Mouse (Mus musculus): Measurements from ENCODE around the gene Cdc25b. TPM values are rescaled to one million over a fixed set of nuclear protein-coding genes. Genes with fewer than 3 reads are reported as not detected.

Cdc25b gene
- polyA plus RNA-seq, 1 experiment from 2014 or later, result 26.9 TPM

DNA sequence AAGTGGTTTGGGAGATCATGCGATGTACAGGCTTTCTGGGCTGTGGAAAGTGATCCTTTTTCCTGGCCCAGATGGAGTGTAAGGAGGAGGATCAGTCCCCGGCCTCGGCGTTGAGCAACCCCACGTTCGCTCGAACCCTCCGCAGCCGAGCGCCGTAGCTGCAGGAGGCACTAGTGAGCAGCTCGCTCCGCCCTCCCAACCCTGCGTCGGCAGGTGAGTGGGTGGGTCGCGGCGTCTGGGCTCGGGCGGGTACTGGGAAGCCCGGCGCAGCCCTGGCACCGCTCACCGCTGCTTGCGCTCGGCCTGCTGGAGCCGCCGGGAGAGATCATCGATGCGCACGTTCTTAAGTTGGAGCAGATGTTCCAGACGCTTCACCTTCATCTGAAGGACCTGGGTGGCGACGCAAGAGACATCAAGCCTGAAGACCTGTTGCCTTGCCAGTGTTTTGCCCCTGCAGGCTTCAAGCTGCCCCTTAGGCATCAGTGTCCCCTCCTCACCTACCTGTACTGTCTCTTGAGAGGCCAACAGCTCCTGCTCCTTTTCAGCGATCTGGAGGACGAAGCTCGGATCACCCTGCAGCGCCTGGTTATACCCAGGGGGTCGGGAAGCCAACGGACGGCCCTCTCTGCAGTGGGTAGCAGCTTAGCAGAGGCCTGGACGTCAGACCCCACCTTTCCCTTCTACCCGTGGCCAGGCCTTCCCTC is 15.2 kb upstream of the Cdc25b start:
- WGBS, result 14% methylated on average over 43 of the region's 43 CpGs
- no peak overlapping the region for H3K27ac ChIP-seq
- DNase-seq (ENCODE audit: low spot score) (no peak), ATAC-seq (ENCODE audit: low FRiP score) (no peak)
- H3K27me3 ChIP-seq (ENCODE audit: control insufficient read depth, insufficient read depth, low read length), result peaks cover 33% of the 10 kb centered on the region
- H3K9ac ChIP-seq, result peak overlapping the region; percentile 35; the same call in 1 of the 2 replicates
- H3K4me1 ChIP-seq (replicated peaks; ENCODE audit: control insufficient read depth, insufficient read depth, low read length), result peaks cover 24% of the 10 kb centered on the region
- H3K9me3 ChIP-seq (ENCODE audit: control insufficient read depth, low read length), result no peaks in the 10 kb centered on the region
- peak overlapping the region; percentile 12; the same call in 1 of the 2 replicates for H3K4me3 ChIP-seq (replicated peaks; ENCODE audit: low read length)
- H3K36me3 ChIP-seq (replicated peaks; ENCODE audit: control insufficient read depth, insufficient read depth), result peaks cover 22% of the 10 kb centered on the region
- peak overlapping the region; percentile 34 for H3K4me2 ChIP-seq (replicated peaks)

DNA sequence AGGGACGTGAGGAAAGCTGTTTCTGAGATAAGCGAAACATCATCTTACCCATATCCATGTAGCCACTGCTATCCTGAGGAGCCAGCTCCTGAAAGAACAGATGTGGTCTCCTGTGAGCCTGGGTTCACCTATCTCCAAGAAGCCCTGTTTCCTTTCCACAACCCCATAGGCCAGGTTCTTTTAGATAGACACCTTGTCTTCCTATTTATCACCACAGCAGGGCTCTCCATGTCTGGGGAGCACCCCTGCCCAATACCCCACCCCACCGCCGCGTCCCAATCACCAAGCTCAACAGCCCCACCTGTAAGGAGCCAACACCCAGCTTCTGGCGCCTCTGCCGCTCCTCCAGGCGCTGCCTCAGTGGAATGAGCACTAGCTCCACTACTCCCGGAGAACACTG is 14.4 kb upstream of the Cdc25b start:
- Histone ChIP-seq H3K36me3 (replicated peaks; ENCODE audit: control insufficient read depth, insufficient read depth) (peaks cover 25% of the 10 kb centered on the region), H3K4me3 (replicated peaks; ENCODE audit: low read length) (no peak overlapping the region), H3K4me1 (replicated peaks; ENCODE audit: control insufficient read depth, insufficient read depth, low read length) (peaks cover 31% of the 10 kb centered on the region), H3K4me2 (replicated peaks) (no peak overlapping the region), H3K9ac (no peak overlapping the region), H3K27ac (no peak overlapping the region), H3K9me3 (ENCODE audit: control insufficient read depth, low read length) (no peaks in the 10 kb centered on the region), H3K27me3 (ENCODE audit: control insufficient read depth, insufficient read depth, low read length) (peaks cover 33% of the 10 kb centered on the region)
- ATAC-seq (ENCODE audit: low FRiP score) (no peak), DNase-seq (ENCODE audit: low spot score) (no peak)
- 52% methylated on average over 9 of the region's 9 CpGs for WGBS

DNA sequence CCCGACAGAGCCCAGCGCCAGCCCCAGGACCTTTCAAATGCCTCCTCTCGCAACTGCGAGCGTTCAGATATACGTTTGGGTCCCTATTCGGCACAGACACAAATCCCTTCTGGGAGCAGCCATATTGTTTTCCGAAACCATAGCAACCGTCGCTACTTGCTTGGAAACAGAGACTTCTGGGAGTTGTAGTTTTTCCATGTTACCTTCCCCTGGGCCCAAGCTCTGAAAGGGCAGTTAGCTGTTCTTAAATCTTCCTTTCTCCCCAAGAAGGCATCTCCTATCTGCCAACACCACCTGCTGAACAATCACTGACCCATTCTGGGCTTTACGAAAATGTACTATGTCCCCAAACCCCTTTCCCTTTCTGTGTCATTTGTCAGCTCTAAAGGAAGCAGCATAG is 12.0 kb upstream of the Cdc25b start:
- Histone ChIP-seq H3K27ac (no peak overlapping the region), H3K4me3 (replicated peaks; ENCODE audit: low read length) (peak overlapping the region; percentile 36), H3K9ac (peak overlapping the region; percentile 49), H3K9me3 (ENCODE audit: control insufficient read depth, low read length) (no peaks in the 10 kb centered on the region), H3K4me1 (replicated peaks; ENCODE audit: control insufficient read depth, insufficient read depth, low read length) (peaks cover 49% of the 10 kb centered on the region), H3K36me3 (replicated peaks; ENCODE audit: control insufficient read depth, insufficient read depth) (peaks cover 26% of the 10 kb centered on the region), H3K4me2 (replicated peaks) (peak overlapping the region; percentile 91), H3K27me3 (ENCODE audit: control insufficient read depth, insufficient read depth, low read length) (peaks cover 33% of the 10 kb centered on the region)
- 4% methylated on average over 11 of the region's 11 CpGs for WGBS
- DNase-seq (ENCODE audit: low spot score) (peak; percentile 89), ATAC-seq (ENCODE audit: low FRiP score) (peak; percentile 51)

DNA sequence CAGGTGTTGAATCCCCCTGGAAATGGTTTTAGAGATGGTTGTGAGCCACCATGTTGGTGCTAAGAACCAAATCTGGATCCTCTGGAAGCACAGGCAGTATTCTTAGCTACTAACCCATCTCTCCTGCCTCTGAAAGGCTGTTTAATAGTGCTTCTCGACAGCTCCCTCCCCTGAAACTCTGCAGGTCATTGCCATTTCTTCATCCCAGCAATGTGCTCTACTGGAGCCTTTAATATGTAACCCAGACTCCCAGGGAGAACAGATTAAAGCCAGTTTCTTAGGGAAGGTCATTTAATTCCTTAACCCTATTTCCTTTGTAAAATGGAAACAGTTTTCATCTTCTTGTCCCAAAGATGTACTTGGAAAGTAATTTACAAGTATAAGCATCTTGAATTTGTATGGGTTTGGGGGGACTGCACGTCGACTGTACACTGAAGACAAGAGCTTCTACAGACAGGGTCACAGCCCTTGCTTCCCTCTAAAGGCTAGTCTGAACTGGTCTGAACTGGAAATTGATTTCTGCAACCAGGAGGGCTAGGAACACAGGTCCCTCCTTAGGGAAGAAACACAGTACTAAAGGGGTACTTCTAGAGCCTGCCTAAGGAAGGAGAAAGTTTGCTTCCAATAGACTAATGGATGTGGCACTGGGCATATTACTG is 11.3 kb upstream of the Cdc25b start:
- no peak overlapping the region for H3K9ac ChIP-seq
- peaks cover 31% of the 10 kb centered on the region for H3K27me3 ChIP-seq (ENCODE audit: control insufficient read depth, insufficient read depth, low read length)
- H3K36me3 ChIP-seq (replicated peaks; ENCODE audit: control insufficient read depth, insufficient read depth), result peaks cover 26% of the 10 kb centered on the region
- H3K4me1 ChIP-seq (replicated peaks; ENCODE audit: control insufficient read depth, insufficient read depth, low read length), result peaks cover 49% of the 10 kb centered on the region
- H3K9me3 ChIP-seq (ENCODE audit: control insufficient read depth, low read length), result no peaks in the 10 kb centered on the region
- H3K4me3 ChIP-seq (replicated peaks; ENCODE audit: low read length), result no peak overlapping the region
- DNase-seq (ENCODE audit: low spot score) (no peak), ATAC-seq (ENCODE audit: low FRiP score) (no peak)
- H3K27ac ChIP-seq, result no peak overlapping the region
- WGBS, result 71% methylated on average over 3 of the region's 3 CpGs
- H3K4me2 ChIP-seq (replicated peaks), result no peak overlapping the region

DNA sequence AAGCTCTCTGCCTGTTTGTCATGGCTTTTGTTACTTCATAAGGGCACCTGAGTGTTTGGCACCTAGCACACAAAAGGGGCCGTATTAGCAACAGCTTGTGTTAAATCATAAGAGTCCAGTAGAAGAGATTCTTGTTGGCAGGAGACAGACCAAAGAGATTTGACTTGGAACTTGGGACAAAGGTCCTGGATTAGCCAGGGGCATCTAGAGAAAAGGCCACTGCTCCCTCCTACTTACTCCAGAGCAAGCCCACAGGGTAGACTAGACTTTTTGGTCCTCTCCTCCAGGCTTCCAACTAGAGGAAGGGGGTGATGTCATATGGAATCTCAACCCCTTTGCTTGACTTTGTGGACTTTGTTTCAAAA is 10.8 kb upstream of the Cdc25b start:
- no peak overlapping the region for H3K27ac ChIP-seq
- no peak overlapping the region for H3K4me3 ChIP-seq (replicated peaks; ENCODE audit: low read length)
- ATAC-seq (ENCODE audit: low FRiP score), result no peak
- 92% methylated on average over 1 of the region's 1 CpGs for WGBS
- H3K9me3 ChIP-seq (ENCODE audit: control insufficient read depth, low read length), result no peaks in the 10 kb centered on the region
- H3K27me3 ChIP-seq (ENCODE audit: control insufficient read depth, insufficient read depth, low read length), result peaks cover 25% of the 10 kb centered on the region
- H3K36me3 ChIP-seq (replicated peaks; ENCODE audit: control insufficient read depth, insufficient read depth), result peaks cover 23% of the 10 kb centered on the region
- peaks cover 49% of the 10 kb centered on the region for H3K4me1 ChIP-seq (replicated peaks; ENCODE audit: control insufficient read depth, insufficient read depth, low read length)
- H3K9ac ChIP-seq, result no peak overlapping the region
- DNase-seq (ENCODE audit: low spot score), result no peak
- H3K4me2 ChIP-seq (replicated peaks), result no peak overlapping the region

DNA sequence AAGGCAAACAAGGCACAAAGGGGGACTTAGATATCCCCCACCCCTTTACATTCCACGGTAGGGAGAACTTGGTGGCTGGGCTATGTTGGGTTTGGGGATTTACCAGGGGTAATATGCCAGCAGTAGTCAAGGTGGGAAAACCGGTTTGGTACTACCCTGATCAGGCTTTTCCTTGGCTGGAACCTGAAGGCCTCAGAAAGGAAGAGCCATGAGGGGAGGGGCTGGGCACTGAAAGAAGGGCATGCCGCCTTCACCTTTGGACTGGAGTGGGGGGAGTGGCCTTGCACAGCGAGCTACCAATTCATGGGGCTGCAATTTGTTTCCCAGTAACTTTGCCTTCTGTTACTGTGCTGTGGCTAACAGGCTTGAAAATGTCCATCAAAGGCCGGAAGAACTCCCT is 10.3 kb upstream of the Cdc25b start:
- ATAC-seq (ENCODE audit: low FRiP score), result no peak
- Histone ChIP-seq H3K9me3 (ENCODE audit: control insufficient read depth, low read length) (no peaks in the 10 kb centered on the region), H3K9ac (no peak overlapping the region), H3K27me3 (ENCODE audit: control insufficient read depth, insufficient read depth, low read length) (peaks cover 21% of the 10 kb centered on the region), H3K4me1 (replicated peaks; ENCODE audit: control insufficient read depth, insufficient read depth, low read length) (peaks cover 49% of the 10 kb centered on the region), H3K36me3 (replicated peaks; ENCODE audit: control insufficient read depth, insufficient read depth) (peaks cover 20% of the 10 kb centered on the region), H3K27ac (no peak overlapping the region), H3K4me2 (replicated peaks) (peak overlapping the region; percentile 99; the same call in 1 of the 2 replicates), H3K4me3 (replicated peaks; ENCODE audit: low read length) (no peak overlapping the region)
- 70% methylated on average over 5 of the region's 5 CpGs for WGBS
- no peak for DNase-seq (ENCODE audit: low spot score)

DNA sequence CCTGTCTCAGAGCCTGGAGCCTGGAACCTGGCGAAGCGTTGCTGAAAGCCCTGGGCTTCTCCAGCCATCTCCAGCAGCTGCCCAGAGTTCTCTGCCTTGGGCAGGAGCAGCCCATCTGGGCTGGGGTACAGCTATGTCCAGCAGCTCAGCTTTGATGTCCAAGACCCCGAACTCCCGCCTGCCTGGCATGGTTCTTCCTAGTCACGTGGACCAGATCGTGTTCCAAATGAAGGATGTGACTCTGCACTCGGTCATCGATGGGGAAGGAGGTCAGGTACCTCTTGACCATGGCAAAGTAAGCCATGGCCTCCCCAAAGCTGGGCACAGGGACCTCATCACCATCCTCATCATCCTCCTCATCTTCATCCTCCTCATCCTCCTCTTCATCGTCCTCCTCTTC is 8.8 kb upstream of the Cdc25b start:
- no peak for DNase-seq (ENCODE audit: low spot score)
- H3K27ac ChIP-seq, result no peak overlapping the region
- H3K4me1 ChIP-seq (replicated peaks; ENCODE audit: control insufficient read depth, insufficient read depth, low read length), result peaks cover 49% of the 10 kb centered on the region
- H3K9me3 ChIP-seq (ENCODE audit: control insufficient read depth, low read length), result no peaks in the 10 kb centered on the region
- H3K36me3 ChIP-seq (replicated peaks; ENCODE audit: control insufficient read depth, insufficient read depth), result peaks cover 11% of the 10 kb centered on the region; the same call in 1 of the 2 replicates
- H3K9ac ChIP-seq, result peak overlapping the region; percentile 86
- ATAC-seq (ENCODE audit: low FRiP score), result no peak
- H3K4me3 ChIP-seq (replicated peaks; ENCODE audit: low read length), result peak overlapping the region; percentile 73
- peaks cover 8% of the 10 kb centered on the region for H3K27me3 ChIP-seq (ENCODE audit: control insufficient read depth, insufficient read depth, low read length)
- peak overlapping the region; percentile 99 for H3K4me2 ChIP-seq (replicated peaks)
- 77% methylated on average over 9 of the region's 9 CpGs for WGBS

DNA sequence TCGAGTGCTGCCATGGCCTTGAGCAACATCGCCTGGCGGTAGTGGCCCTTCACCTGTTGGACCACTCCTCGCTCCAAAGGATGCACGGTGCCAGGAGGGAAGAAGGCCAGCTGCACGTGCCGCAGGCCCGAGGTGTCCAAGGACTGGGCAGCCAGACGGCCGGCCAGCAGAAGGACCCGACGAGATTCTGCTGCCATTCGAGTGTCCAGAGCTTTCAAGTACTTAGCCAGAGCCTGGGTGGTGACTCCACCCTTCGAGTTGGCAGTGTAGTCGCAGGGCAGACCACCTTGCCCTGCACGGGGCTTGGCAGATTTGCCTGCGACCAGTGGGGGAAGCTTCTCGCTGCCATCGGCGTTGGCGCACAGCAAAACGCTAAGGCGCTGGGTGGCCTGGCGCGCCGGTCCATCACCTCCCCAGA is 7.9 kb upstream of the Cdc25b start:
- peaks cover 45% of the 10 kb centered on the region for H3K4me1 ChIP-seq (replicated peaks; ENCODE audit: control insufficient read depth, insufficient read depth, low read length)
- H3K27ac ChIP-seq, result peak overlapping the region; percentile 97
- peak overlapping the region; percentile 73 for H3K4me3 ChIP-seq (replicated peaks; ENCODE audit: low read length)
- no peaks in the 10 kb centered on the region for H3K9me3 ChIP-seq (ENCODE audit: control insufficient read depth, low read length)
- ATAC-seq (ENCODE audit: low FRiP score) (no peak), DNase-seq (ENCODE audit: low spot score) (no peak)
- peak overlapping the region; percentile 86 for H3K9ac ChIP-seq
- H3K27me3 ChIP-seq (ENCODE audit: control insufficient read depth, insufficient read depth, low read length), result no peaks in the 10 kb centered on the region
- peak overlapping the region; percentile 99 for H3K4me2 ChIP-seq (replicated peaks)
- peaks cover 11% of the 10 kb centered on the region; the same call in 1 of the 2 replicates for H3K36me3 ChIP-seq (replicated peaks; ENCODE audit: control insufficient read depth, insufficient read depth)
- WGBS, result 22% methylated on average over 26 of the region's 26 CpGs

DNA sequence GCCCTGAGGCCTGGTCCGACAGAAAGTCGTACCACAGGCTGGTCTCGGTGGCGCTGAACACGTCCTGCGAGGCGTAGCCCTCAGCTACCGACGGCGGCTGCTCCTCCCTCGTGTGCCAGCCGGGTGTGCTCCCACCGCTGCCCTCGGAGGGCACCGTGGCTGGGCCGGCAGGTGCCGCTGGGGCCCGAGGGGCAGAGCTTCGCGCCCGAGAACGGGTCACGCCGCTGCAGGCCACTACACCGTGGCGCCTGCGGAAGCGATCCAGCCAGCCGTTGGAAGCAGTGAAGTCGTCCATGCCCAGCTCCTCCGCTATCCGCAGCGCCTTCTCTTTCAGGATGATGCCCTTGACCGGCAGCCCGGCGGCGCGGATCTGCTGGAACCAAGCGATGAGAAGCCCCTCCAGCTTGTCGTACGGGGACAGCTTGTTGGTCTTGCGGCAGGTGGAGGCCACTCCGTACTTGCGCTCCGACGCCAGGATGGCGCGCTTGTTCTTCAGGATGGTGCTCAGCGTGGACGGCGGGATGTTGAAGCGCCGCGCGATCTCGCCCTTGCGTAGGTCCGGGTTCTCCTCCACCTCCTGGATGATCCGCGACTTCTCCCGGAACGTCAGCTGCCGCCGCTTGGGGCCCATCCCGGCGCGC is 7.4 kb upstream of the Cdc25b start:
- under 1% methylated on average over 67 of the region's 67 CpGs for WGBS

More for the DNA sequence above, 7.4 kb upstream of the Cdc25b start:
- Histone ChIP-seq H3K27ac (peak overlapping the region; percentile 97), H3K4me1 (replicated peaks; ENCODE audit: control insufficient read depth, insufficient read depth, low read length) (peaks cover 40% of the 10 kb centered on the region), H3K9me3 (ENCODE audit: control insufficient read depth, low read length) (no peaks in the 10 kb centered on the region), H3K9ac (peak overlapping the region; percentile 86), H3K27me3 (ENCODE audit: control insufficient read depth, insufficient read depth, low read length) (no peaks in the 10 kb centered on the region), H3K36me3 (replicated peaks; ENCODE audit: control insufficient read depth, insufficient read depth) (peaks cover 11% of the 10 kb centered on the region; the same call in 1 of the 2 replicates), H3K4me2 (replicated peaks) (peak overlapping the region; percentile 99), H3K4me3 (replicated peaks; ENCODE audit: low read length) (peak overlapping the region; percentile 73)
- DNase-seq (ENCODE audit: low spot score) (peak; percentile 63), ATAC-seq (ENCODE audit: low FRiP score) (peak; percentile 75)
